Comparison of ENCODE assay signal across 8 mouse cellular contexts in genomic region chr15:3201912-3202653, GRCm38 (mm10).
DNase-seq lines count a peak whose midpoint lies in the region; ATAC-seq and TF ChIP-seq lines count a peak whose summit lies in the region.

No protein-coding gene starts in this region.

- no peak overlapping the region for H3K9ac ChIP-seq in limb, embryonic 14.5 days (ENCODE audit: low read depth, low read length, severe bottlenecking)
- no peak overlapping the region for H3K9ac ChIP-seq in neural tube, embryonic 12.5 days

- H3K27me3 ChIP-seq in E14TG2a.4 (ENCODE audit: insufficient read depth, low read length) = no peaks in the 10 kb centered on the region
- no peaks in the 10 kb centered on the region for H3K27me3 ChIP-seq in kidney, adult 2 months (replicated peaks; ENCODE audit: control insufficient read depth, insufficient read depth, low read length)
- H3K27me3 ChIP-seq in limb, embryonic 14.5 days (ENCODE audit: control insufficient read depth, insufficient read depth, low read length) = no peaks in the 10 kb centered on the region
- no peaks in the 10 kb centered on the region for H3K27me3 ChIP-seq in neural tube, embryonic 12.5 days (replicated peaks)

- peak; percentile 62 for TF ChIP-seq CTCF in E14TG2a.4 (conservative IDR thresholded peaks at IDR 0.05; ENCODE audit: low read length)
- TF ChIP-seq CTCF in kidney, adult 2 months (conservative IDR thresholded peaks at IDR 0.05; ENCODE audit: insufficient read depth, insufficient read length, low read depth, low read length) = peak; percentile 35

- ATAC-seq in frontal cortex, adult (ENCODE audit: low TSS enrichment) = peak; percentile 65; the same call in 1 of the 2 replicates
- no peak for ATAC-seq in limb, embryonic 14.5 days (ENCODE audit: low FRiP score, low read depth)
- ATAC-seq in neural tube, embryonic 12.5 days (ENCODE audit: low FRiP score, low read depth) = peak; percentile 76
- no peak for ATAC-seq in erythroblast, adult 5-6 weeks (replicated peaks; ENCODE audit: low FRiP score, poor library complexity, severe bottlenecking)

- no peak for TF ChIP-seq POLR2A in kidney, adult 2 months (IDR thresholded peaks at IDR 0.05; ENCODE audit: low read depth, low read length)
- TF ChIP-seq POLR2A in limb, embryonic 14.5 days (IDR thresholded peaks at IDR 0.05; ENCODE audit: borderline replicate concordance, extremely low read depth, insufficient read depth, insufficient read length) = no peak

- peaks cover 30% of the 10 kb centered on the region for H3K9me3 ChIP-seq in E14TG2a.4 (ENCODE audit: low read length)
- H3K9me3 ChIP-seq in limb, embryonic 14.5 days (ENCODE audit: control insufficient read depth, low read length) = no peaks in the 10 kb centered on the region
- H3K9me3 ChIP-seq in neural tube, embryonic 12.5 days = no peaks in the 10 kb centered on the region

- H3K36me3 ChIP-seq in E14TG2a.4 (ENCODE audit: insufficient read depth, low read length) = no peaks in the 10 kb centered on the region
- no peaks in the 10 kb centered on the region for H3K36me3 ChIP-seq in kidney, adult 2 months (ENCODE audit: control insufficient read depth, insufficient read depth, low read length)
- H3K36me3 ChIP-seq in limb, embryonic 14.5 days (ENCODE audit: control insufficient read depth, insufficient read depth, low read length) = no peaks in the 10 kb centered on the region
- no peaks in the 10 kb centered on the region for H3K36me3 ChIP-seq in neural tube, embryonic 12.5 days

- H3K4me3 ChIP-seq in E14TG2a.4 (replicated peaks; ENCODE audit: low read length) = no peak overlapping the region
- no peak overlapping the region for H3K4me3 ChIP-seq in kidney, adult 2 months (ENCODE audit: insufficient read depth, low read depth, low read length)
- no peak overlapping the region for H3K4me3 ChIP-seq in limb, embryonic 14.5 days (replicated peaks; ENCODE audit: low read length)
- no peak overlapping the region for H3K4me3 ChIP-seq in neural tube, embryonic 12.5 days

- H3K4me1 ChIP-seq in E14TG2a.4 (replicated peaks; ENCODE audit: low read depth, low read length) = peaks cover 24% of the 10 kb centered on the region
- H3K4me1 ChIP-seq in kidney, adult 2 months (ENCODE audit: control insufficient read depth, insufficient read depth, low read length) = no peaks in the 10 kb centered on the region
- H3K4me1 ChIP-seq in limb, embryonic 14.5 days (ENCODE audit: control insufficient read depth, insufficient read depth, low read length) = no peaks in the 10 kb centered on the region
- no peaks in the 10 kb centered on the region for H3K4me1 ChIP-seq in neural tube, embryonic 12.5 days

- no peak overlapping the region for H3K27ac ChIP-seq in kidney, adult 2 months (ENCODE audit: insufficient read depth, low read depth, low read length)
- H3K27ac ChIP-seq in limb, embryonic 14.5 days (replicated peaks; ENCODE audit: low read depth, low read length) = no peak overlapping the region
- no peak overlapping the region for H3K27ac ChIP-seq in neural tube, embryonic 12.5 days

- DNase-seq in 416B (ENCODE audit: low read depth) = peak; percentile 82
- peak; percentile 37 for DNase-seq in c-Kit-positive CD71-negative TER-119-negative erythroid progenitor cells, embryonic 14.5 days (ENCODE audit: low read depth)
- DNase-seq in kidney, adult 2 months = peak; percentile 68
- DNase-seq in limb, embryonic 14.5 days (ENCODE audit: low spot score) = peak; percentile 77

- H3K4me2 ChIP-seq in limb, embryonic 14.5 days (replicated peaks; ENCODE audit: low read depth, low read length, severe bottlenecking) = no peak overlapping the region
- H3K4me2 ChIP-seq in neural tube, embryonic 12.5 days (replicated peaks) = no peak overlapping the region

- 83% methylated on average over 2 of the region's 2 CpGs for WGBS in kidney, adult 2 months
- WGBS in limb, embryonic 14.5 days = 89% methylated on average over 2 of the region's 2 CpGs
- 88% methylated on average over 2 of the region's 2 CpGs for WGBS in neural tube, embryonic 12.5 days

Comparison
In these comparisons a context has a peak if more than half of its experiments do, and no peak if none do; other contexts are left out.
1. ATAC-seq: peak in frontal cortex, adult (single experiment) and neural tube, embryonic 12.5 days (single experiment); none in limb, embryonic 14.5 days (single experiment) and erythroblast, adult 5-6 weeks (single experiment).
2. Peak in every context shown above with its lines, with median percentiles within 50 percentile points of each other: DNase-seq.